22 mouse cellular contexts compared by ENCODE assay signal in the genomic region with DNA sequence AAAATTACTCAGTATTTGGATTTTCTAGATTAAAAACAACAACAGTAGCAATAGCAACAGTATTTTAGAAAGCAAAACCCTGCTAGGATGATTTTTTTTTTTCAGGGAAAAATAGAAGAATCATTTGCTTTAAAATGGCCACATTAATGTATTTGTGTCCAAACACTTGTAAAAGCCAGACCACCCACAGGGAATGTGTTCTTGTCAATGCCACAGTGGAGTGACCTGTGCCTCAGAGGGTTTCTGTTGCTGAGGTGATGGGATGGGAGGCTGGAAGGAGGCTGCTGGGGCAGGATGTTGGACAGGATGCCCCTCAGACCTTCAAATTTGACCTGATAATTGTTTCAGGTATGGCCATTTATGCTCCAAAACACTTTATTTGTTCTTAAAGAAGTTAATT.
DNase-seq lines count a peak whose midpoint lies in the region; ATAC-seq lines count a peak whose summit lies in the region.
"Had no signal": no experiment of that assay in that cellular context is flagged by ENCODE, and none has a peak within 500 bp of the region (broad histone marks: within the 10 kb centered on the region; RNA-seq: fewer than 3 reads in every experiment).

No protein-coding gene starts in this region.

- no peaks in the 10 kb centered on the region for H3K9me3 ChIP-seq in hindbrain, embryonic 11.5 days (ENCODE audit: control insufficient read depth, low read length)
- H3K9me3 ChIP-seq in hindbrain, embryonic 16.5 days (ENCODE audit: control insufficient read depth, low read length) = no peaks in the 10 kb centered on the region
- H3K9me3 ChIP-seq in midbrain, embryonic 14.5 days (ENCODE audit: control insufficient read depth, low read length) = no peaks in the 10 kb centered on the region
- no peaks in the 10 kb centered on the region for H3K9me3 ChIP-seq in midbrain, embryonic 11.5 days (ENCODE audit: control insufficient read depth, low read length)
- H3K9me3 ChIP-seq: embryonic facial prominence, embryonic 15.5 days; forebrain, embryonic 10.5 days; heart, embryonic 13.5 days; hindbrain, embryonic 12.5 days had no signal

- no peak for ATAC-seq in hindbrain, embryonic 11.5 days (ENCODE audit: low FRiP score)
- no peak for ATAC-seq in hindbrain, embryonic 16.5 days
- ATAC-seq in midbrain, embryonic 14.5 days (ENCODE audit: low FRiP score, low TSS enrichment) = no peak
- no peak for ATAC-seq in midbrain, embryonic 11.5 days (ENCODE audit: low FRiP score)
- ATAC-seq: forebrain, embryonic 14.5 days; intestine, embryonic 16.5 days had no signal

- no peak overlapping the region for H3K4me2 ChIP-seq in hindbrain, embryonic 11.5 days (replicated peaks; ENCODE audit: low read depth, low read length)
- no peak overlapping the region for H3K4me2 ChIP-seq in hindbrain, embryonic 16.5 days (ENCODE audit: low read length)
- no peak overlapping the region for H3K4me2 ChIP-seq in midbrain, embryonic 14.5 days (ENCODE audit: low read length)
- no peak overlapping the region for H3K4me2 ChIP-seq in midbrain, embryonic 11.5 days
- H3K4me2 ChIP-seq: embryonic facial prominence, embryonic 15.5 days; heart, embryonic 13.5 days; hindbrain, embryonic 12.5 days had no signal

- H3K27me3 ChIP-seq in hindbrain, embryonic 11.5 days (ENCODE audit: control insufficient read depth, insufficient read depth, low read length) = no peaks in the 10 kb centered on the region
- H3K27me3 ChIP-seq in hindbrain, embryonic 16.5 days (replicated peaks; ENCODE audit: control insufficient read depth, insufficient read depth, low read length) = no peaks in the 10 kb centered on the region
- H3K27me3 ChIP-seq in midbrain, embryonic 14.5 days (ENCODE audit: control insufficient read depth, insufficient read depth, low read length) = no peaks in the 10 kb centered on the region
- H3K27me3 ChIP-seq in midbrain, embryonic 11.5 days (ENCODE audit: control insufficient read depth, insufficient read depth, low read length) = no peaks in the 10 kb centered on the region
- H3K27me3 ChIP-seq: embryonic facial prominence, embryonic 15.5 days; heart, embryonic 13.5 days; hindbrain, embryonic 12.5 days had no signal

- H3K9ac ChIP-seq in hindbrain, embryonic 11.5 days (ENCODE audit: low read depth, low read length) = no peak overlapping the region
- no peak overlapping the region for H3K9ac ChIP-seq in hindbrain, embryonic 16.5 days (ENCODE audit: low read depth, low read length)
- no peak overlapping the region for H3K9ac ChIP-seq in midbrain, embryonic 14.5 days (replicated peaks; ENCODE audit: low read length)
- H3K9ac ChIP-seq in midbrain, embryonic 11.5 days (ENCODE audit: low read length) = no peak overlapping the region
- H3K9ac ChIP-seq: embryonic facial prominence, embryonic 15.5 days; heart, embryonic 13.5 days; hindbrain, embryonic 12.5 days had no signal

- no peaks in the 10 kb centered on the region for H3K36me3 ChIP-seq in hindbrain, embryonic 11.5 days (ENCODE audit: control insufficient read depth, insufficient read depth, low read length)
- no peaks in the 10 kb centered on the region for H3K36me3 ChIP-seq in hindbrain, embryonic 16.5 days (ENCODE audit: control insufficient read depth, insufficient read depth, low read length)
- no peaks in the 10 kb centered on the region for H3K36me3 ChIP-seq in midbrain, embryonic 14.5 days (ENCODE audit: control insufficient read depth, insufficient read depth, low read length)
- H3K36me3 ChIP-seq in midbrain, embryonic 11.5 days (ENCODE audit: control insufficient read depth, insufficient read depth, low read length) = no peaks in the 10 kb centered on the region
- H3K36me3 ChIP-seq: embryonic facial prominence, embryonic 15.5 days; forebrain, embryonic 10.5 days; heart, embryonic 13.5 days; hindbrain, embryonic 12.5 days had no signal

- H3K27ac ChIP-seq in hindbrain, embryonic 11.5 days (ENCODE audit: low read depth, low read length) = no peak overlapping the region
- H3K27ac ChIP-seq in hindbrain, embryonic 16.5 days (ENCODE audit: low read depth, low read length) = no peak overlapping the region
- H3K27ac ChIP-seq in midbrain, embryonic 14.5 days (replicated peaks; ENCODE audit: low read depth, low read length) = no peak overlapping the region
- no peak overlapping the region for H3K27ac ChIP-seq in midbrain, embryonic 11.5 days (ENCODE audit: low read depth, low read length)
- H3K27ac ChIP-seq: embryonic facial prominence, embryonic 15.5 days; forebrain, embryonic 10.5 days; gastrocnemius, adult 2 months; heart, embryonic 13.5 days; hindbrain, embryonic 12.5 days had no signal

- DNase-seq in hindbrain, embryonic 11.5 days (ENCODE audit: low spot score) = peak; percentile 10
- peak; percentile 12 for DNase-seq in midbrain, embryonic 14.5 days
- DNase-seq in midbrain, embryonic 11.5 days (ENCODE audit: low spot score, missing footprints) = no peak
- DNase-seq in retina, embryonic 14.5 days (ENCODE audit: low spot score) = peak; percentile 36
- no peak for DNase-seq in retina, postnatal 1 day
- DNase-seq in gastrocnemius, adult 8-10 months (ENCODE audit: low spot score in 2 of 2) = no peak
- DNase-seq: adrenal gland, adult 2 months; adrenal gland, postnatal 36 days; cerebellum, adult 11 months; cerebellum, adult 9-11 months; gastrocnemius, adult 2 months; gastrocnemius, postnatal 36 days; heart, adult 11 months; heart, postnatal 36 days had no signal

- peaks cover 3% of the 10 kb centered on the region; the same call in 1 of the 2 replicates for H3K4me1 ChIP-seq in hindbrain, embryonic 11.5 days (replicated peaks; ENCODE audit: control insufficient read depth, insufficient read depth, low read length)
- H3K4me1 ChIP-seq in hindbrain, embryonic 16.5 days (ENCODE audit: control insufficient read depth, insufficient read depth, low read depth, low read length) = peaks cover 9% of the 10 kb centered on the region
- peaks cover 19% of the 10 kb centered on the region for H3K4me1 ChIP-seq in midbrain, embryonic 14.5 days (ENCODE audit: control insufficient read depth, insufficient read depth, low read length)
- H3K4me1 ChIP-seq in midbrain, embryonic 11.5 days (ENCODE audit: control insufficient read depth, insufficient read depth, low read length) = peaks cover 20% of the 10 kb centered on the region
- H3K4me1 ChIP-seq: embryonic facial prominence, embryonic 15.5 days; heart, embryonic 13.5 days had no signal

- no peak overlapping the region for H3K4me3 ChIP-seq in hindbrain, embryonic 11.5 days (ENCODE audit: low read depth, low read length)
- H3K4me3 ChIP-seq in hindbrain, embryonic 16.5 days (ENCODE audit: low read length) = no peak overlapping the region
- no peak overlapping the region for H3K4me3 ChIP-seq in midbrain, embryonic 14.5 days (replicated peaks; ENCODE audit: low read depth, low read length)
- no peak overlapping the region for H3K4me3 ChIP-seq in midbrain, embryonic 11.5 days (ENCODE audit: low read depth, low read length)
- H3K4me3 ChIP-seq: embryonic facial prominence, embryonic 15.5 days; erythroblast, embryonic 14.5 days; forebrain, embryonic 10.5 days; gastrocnemius, adult 2 months; heart, embryonic 13.5 days; hindbrain, embryonic 12.5 days had no signal

Comparison
In these comparisons a context has a peak if more than half of its experiments do, and no peak if none do; other contexts are left out.
1. DNase-seq: peak in hindbrain, embryonic 11.5 days (single experiment), midbrain, embryonic 14.5 days (single experiment) and retina, embryonic 14.5 days (single experiment); none in midbrain, embryonic 11.5 days (single experiment), retina, postnatal 1 day (single experiment) and gastrocnemius, adult 8-10 months (0 of 2).